ENCODE assay signal across 10 mouse cellular contexts in genomic region chr4:32826925-32827324, GRCm38 (mm10). TPM values are rescaled to one million over a fixed set of nuclear protein-coding genes. Genes with fewer than 3 reads are reported as not detected.
DNase-seq lines count a peak whose midpoint lies in the region; ATAC-seq and TF ChIP-seq lines count a peak whose summit lies in the region.
"Had no signal": no experiment of that assay in that cellular context is flagged by ENCODE, and none has a peak within 500 bp of the region (broad histone marks: within the 10 kb centered on the region; RNA-seq: fewer than 3 reads in every experiment).

No protein-coding gene starts in this region.

- no peak overlapping the region for H3K9ac ChIP-seq in kidney, embryonic 14.5 days (ENCODE audit: low read depth, low read length)
- H3K9ac ChIP-seq: heart, embryonic 15.5 days; liver, embryonic 13.5 days; neural tube, embryonic 12.5 days had no signal

- 48% methylated on average over 7 of the region's 7 CpGs for WGBS in kidney, adult 2 months
- WGBS in kidney, embryonic 14.5 days: 50% methylated on average over 7 of the region's 7 CpGs

- no peak overlapping the region for H3K27ac ChIP-seq in kidney, adult 2 months (ENCODE audit: insufficient read depth, low read depth, low read length)
- H3K27ac ChIP-seq in kidney, embryonic 14.5 days (ENCODE audit: low read depth, low read length): no peak overlapping the region
- H3K27ac ChIP-seq: heart, embryonic 15.5 days; liver, embryonic 13.5 days; neural tube, embryonic 12.5 days had no signal

- no peaks in the 10 kb centered on the region for H3K36me3 ChIP-seq in kidney, adult 2 months (ENCODE audit: control insufficient read depth, insufficient read depth, low read length)
- H3K36me3 ChIP-seq in kidney, embryonic 14.5 days (ENCODE audit: control insufficient read depth, insufficient read depth, low read length): 0 out of 2 replicates have a peak, but pooled peaks cover 2% of the 10 kb centered on the region
- H3K36me3 ChIP-seq: heart, embryonic 15.5 days; liver, embryonic 13.5 days had no signal

- DNase-seq in kidney, adult 2 months: peak; percentile 42
- DNase-seq in brain, adult 2 months (ENCODE audit: low read depth, low spot score): peak; percentile 92
- peak; percentile 75 for DNase-seq in cerebellum, adult 8-10 months
- DNase-seq in kidney, adult 9 months: peak; percentile 26
- DNase-seq in thymus, postnatal 36 days: no peak
- no peak for DNase-seq in yolk sac, embryonic 10.5 days (ENCODE audit: low spot score)
- DNase-seq: liver, embryonic 13.5 days had no signal

- ATAC-seq in kidney, embryonic 14.5 days (ENCODE audit: low FRiP score, low TSS enrichment): no peak

- no peak for TF ChIP-seq CTCF in kidney, adult 2 months (conservative IDR thresholded peaks at IDR 0.05; ENCODE audit: insufficient read depth, insufficient read length, low read depth, low read length)

- H3K4me3 ChIP-seq in kidney, adult 2 months (ENCODE audit: insufficient read depth, low read depth, low read length): no peak overlapping the region
- H3K4me3 ChIP-seq in kidney, embryonic 14.5 days (ENCODE audit: low read length): no peak overlapping the region
- H3K4me3 ChIP-seq: heart, embryonic 15.5 days; liver, embryonic 13.5 days; neural tube, embryonic 12.5 days had no signal

- no peaks in the 10 kb centered on the region for H3K9me3 ChIP-seq in kidney, embryonic 14.5 days (ENCODE audit: control insufficient read depth, low read length)
- H3K9me3 ChIP-seq: heart, embryonic 15.5 days; liver, embryonic 13.5 days; neural tube, embryonic 12.5 days had no signal

- no peaks in the 10 kb centered on the region for H3K27me3 ChIP-seq in kidney, adult 2 months (replicated peaks; ENCODE audit: control insufficient read depth, insufficient read depth, low read length)
- H3K27me3 ChIP-seq in kidney, embryonic 14.5 days (ENCODE audit: control insufficient read depth, insufficient read depth, low read length): no peaks in the 10 kb centered on the region
- H3K27me3 ChIP-seq: heart, embryonic 15.5 days; liver, embryonic 13.5 days; neural tube, embryonic 12.5 days had no signal

- no peaks in the 10 kb centered on the region for H3K4me1 ChIP-seq in kidney, adult 2 months (ENCODE audit: control insufficient read depth, insufficient read depth, low read length)
- H3K4me1 ChIP-seq in kidney, embryonic 14.5 days (ENCODE audit: control insufficient read depth, insufficient read depth, low read length): peaks cover 20% of the 10 kb centered on the region

- no peak for TF ChIP-seq POLR2A in kidney, adult 2 months (IDR thresholded peaks at IDR 0.05; ENCODE audit: low read depth, low read length)

- H3K4me2 ChIP-seq in kidney, embryonic 14.5 days (replicated peaks; ENCODE audit: low read depth, low read length): no peak overlapping the region
- H3K4me2 ChIP-seq: heart, embryonic 15.5 days; liver, embryonic 13.5 days; neural tube, embryonic 12.5 days had no signal

RNA-seq across cellular contexts. Expression of gene Lyrm2, which starts 26.9 kb away (rescaled TPM):
- polyA plus RNA-seq in kidney, adult 2 months (2012; rRNA removed): 15.7 and 25.9 TPM in 2 replicates
- polyA plus RNA-seq in kidney, embryonic 14.5 days (2014; fragmentation: Nextera tagmentation; extraction: Ambion mirVana): 116 and 146 TPM in 2 replicates

Comparison
In these comparisons a context has a peak if more than half of its experiments do, and no peak if none do; other contexts are left out.
1. DNase-seq: peak in kidney, adult 2 months (single experiment), brain, adult 2 months (single experiment), cerebellum, adult 8-10 months (single experiment) and kidney, adult 9 months (single experiment); none in thymus, postnatal 36 days (0 of 2) and yolk sac, embryonic 10.5 days (single experiment).